ENCODE assay signal across 9 mouse cellular contexts in the genomic region with DNA sequence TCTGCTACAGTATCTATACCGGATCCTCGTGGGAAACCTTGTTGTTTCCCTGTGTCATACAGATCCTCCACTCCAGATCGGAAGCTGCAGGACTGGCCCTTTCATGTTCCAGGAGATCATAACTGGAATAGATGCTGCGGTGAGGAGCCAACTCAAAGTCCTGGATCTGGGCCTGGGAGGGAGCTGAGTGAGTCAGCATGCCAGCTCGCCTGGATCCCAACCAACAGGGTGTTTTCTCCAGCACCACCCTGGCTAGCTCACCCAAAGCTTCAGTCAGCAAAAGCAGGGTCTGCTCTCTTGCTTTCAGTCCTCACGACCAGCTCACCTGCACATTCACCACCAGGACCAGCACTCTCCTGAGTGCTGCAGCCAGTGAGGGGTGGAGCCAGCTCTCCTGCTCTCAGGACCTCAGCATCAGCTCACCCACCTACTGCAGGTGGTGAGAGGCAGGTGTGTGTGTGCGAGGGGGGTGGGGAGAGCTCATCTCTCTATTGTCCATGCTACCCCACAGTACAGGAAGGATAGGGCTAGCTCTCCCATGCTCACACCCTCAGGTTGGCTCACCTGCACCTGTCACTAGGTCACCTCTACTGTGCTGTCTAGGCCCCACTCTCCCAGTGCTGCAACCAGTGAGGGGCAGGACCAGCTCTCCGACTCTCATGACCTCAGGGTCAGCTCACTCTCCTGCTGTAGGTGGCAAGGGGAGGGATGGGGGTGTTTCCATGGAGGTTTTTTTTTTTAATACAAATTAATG. TPM values are rescaled to one million over a fixed set of nuclear protein-coding genes. Genes with fewer than 3 reads are reported as not detected.
DNase-seq lines count a peak whose midpoint lies in the region; ATAC-seq and TF ChIP-seq lines count a peak whose summit lies in the region.
"Had no signal": no experiment of that assay in that cellular context is flagged by ENCODE, and none has a peak within 500 bp of the region (broad histone marks: within the 10 kb centered on the region; RNA-seq: fewer than 3 reads in every experiment).

No protein-coding gene starts in this region.

- peak; percentile 73 for ATAC-seq in cerebellum, adult (ENCODE audit: insufficient number of reproducible peaks, low FRiP score, low TSS enrichment)
- peak; percentile 42; the same call in 1 of the 2 replicates for ATAC-seq in midbrain, embryonic 15.5 days (replicated peaks)
- no peak for ATAC-seq in midbrain, postnatal 0 days (ENCODE audit: low FRiP score)

- no peaks in the 10 kb centered on the region for H3K9me3 ChIP-seq in midbrain, embryonic 15.5 days
- no peaks in the 10 kb centered on the region for H3K9me3 ChIP-seq in midbrain, postnatal 0 days (ENCODE audit: low read length)
- H3K9me3 ChIP-seq: hindbrain, embryonic 15.5 days had no signal

- no peaks in the 10 kb centered on the region for H3K27me3 ChIP-seq in midbrain, embryonic 15.5 days (replicated peaks)
- H3K27me3 ChIP-seq in midbrain, postnatal 0 days (ENCODE audit: insufficient read depth, low read length) = no peaks in the 10 kb centered on the region
- H3K27me3 ChIP-seq: hindbrain, embryonic 15.5 days had no signal

- H3K9ac ChIP-seq in midbrain, embryonic 15.5 days = no peak overlapping the region
- H3K9ac ChIP-seq in midbrain, postnatal 0 days (replicated peaks; ENCODE audit: low read length, poor library complexity, severe bottlenecking) = no peak overlapping the region
- H3K9ac ChIP-seq: hindbrain, embryonic 15.5 days had no signal

- no peak overlapping the region for H3K4me2 ChIP-seq in midbrain, embryonic 15.5 days
- no peak overlapping the region for H3K4me2 ChIP-seq in midbrain, postnatal 0 days (ENCODE audit: low read depth, low read length, poor library complexity, severe bottlenecking)
- H3K4me2 ChIP-seq: hindbrain, embryonic 15.5 days had no signal

- H3K36me3 ChIP-seq in midbrain, embryonic 15.5 days (replicated peaks) = peaks cover 50% of the 10 kb centered on the region
- peaks cover 28% of the 10 kb centered on the region for H3K36me3 ChIP-seq in midbrain, postnatal 0 days (ENCODE audit: insufficient read depth, low read length)

- 84% methylated on average over 8 of the region's 8 CpGs for WGBS in midbrain, embryonic 15.5 days
- WGBS in midbrain, postnatal 0 days = 83% methylated on average over 8 of the region's 8 CpGs

- no peak for TF ChIP-seq CTCF in midbrain, postnatal 0 days (IDR thresholded peaks at IDR 0.05)

- DNase-seq in cerebellum, postnatal 4 days (ENCODE audit: low spot score in 2 of 2) = no peak
- no peak for DNase-seq in midbrain, postnatal 0 days (ENCODE audit: low spot score)
- DNase-seq in layer of hippocampus, adult 11-12 months (ENCODE audit: low spot score) = peak; percentile 74
- peak; percentile 62 for DNase-seq in telencephalon, adult 2 months (ENCODE audit: low read depth, low spot score)
- no peak for DNase-seq in urinary bladder, adult 18-20 months (ENCODE audit: low spot score in 2 of 2)
- no peak for DNase-seq in neural tube, embryonic 10.5 days (ENCODE audit: extremely low spot score, low spot score)

- H3K4me1 ChIP-seq in midbrain, embryonic 15.5 days = no peaks in the 10 kb centered on the region
- H3K4me1 ChIP-seq in midbrain, postnatal 0 days (ENCODE audit: insufficient read depth, low read length) = no peaks in the 10 kb centered on the region
- H3K4me1 ChIP-seq: hindbrain, embryonic 15.5 days had no signal

- no peak overlapping the region for H3K4me3 ChIP-seq in midbrain, embryonic 15.5 days
- H3K4me3 ChIP-seq in midbrain, postnatal 0 days (ENCODE audit: low read depth, low read length) = no peak overlapping the region
- H3K4me3 ChIP-seq: hindbrain, embryonic 15.5 days had no signal

- H3K27ac ChIP-seq in midbrain, embryonic 15.5 days = no peak overlapping the region
- no peak overlapping the region for H3K27ac ChIP-seq in midbrain, postnatal 0 days (ENCODE audit: low read depth, low read length)
- H3K27ac ChIP-seq: hindbrain, embryonic 15.5 days had no signal

RNA-seq across cellular contexts. Expression of a gene that starts 10.6 kb away (rescaled TPM):
- polyA plus RNA-seq in midbrain, embryonic 15.5 days (2015; fragmentation: Nextera tagmentation; extraction: Ambion mirVana) = 0.24 and 0.25 TPM in 2 replicates
- 0.09 and 0.27 TPM in 2 replicates for total RNA-seq in midbrain, postnatal 0 days (2014; rRNA removed)
- 0.26 and 0.30 TPM in 2 replicates for polyA plus RNA-seq in midbrain, postnatal 0 days (2015; fragmentation: Nextera tagmentation; extraction: Ambion mirVana)

RNA-seq across cellular contexts. Expression of a gene that starts 25.9 kb away (rescaled TPM):
- polyA plus RNA-seq in midbrain, embryonic 15.5 days (2015; fragmentation: Nextera tagmentation; extraction: Ambion mirVana) = not detected in 2 replicates
- total RNA-seq in midbrain, postnatal 0 days (2014; rRNA removed) = not detected in 2 replicates
- polyA plus RNA-seq in midbrain, postnatal 0 days (2015; fragmentation: Nextera tagmentation; extraction: Ambion mirVana) = 0.26 TPM in 1 of 2 replicates, not detected in the other
- polyA plus RNA-seq: hindbrain, embryonic 15.5 days had no signal

Comparison
In these comparisons a context has a peak if more than half of its experiments do, and no peak if none do; other contexts are left out.
1. DNase-seq: peak in layer of hippocampus, adult 11-12 months (single experiment) and telencephalon, adult 2 months (single experiment); none in cerebellum, postnatal 4 days (0 of 2), midbrain, postnatal 0 days (single experiment), urinary bladder, adult 18-20 months (0 of 2) and neural tube, embryonic 10.5 days (single experiment).